Mouse (Mus musculus) embryonic facial prominence, embryonic 13.5 days (tissue): Measurements from ENCODE around the gene Elk1. TPM values are rescaled to one million over a fixed set of nuclear protein-coding genes. Genes with fewer than 3 reads are reported as not detected.

Source experiments
- ATAC-seq: fragments of 200-750 bp; cut with Nextera tagmentation; 2 replicates; pipeline ENCODE4 v1.8.0; 2017; ENCODE audit warnings: low read depth; ENCODE audit not compliant: insufficient number of reproducible peaks, insufficient read depth, low FRiP score, low TSS enrichment
- H3K27ac ChIP-seq: fragments of 300-500 bp; sonication (generic); 2 replicates; pipeline ENCODE4 v1.5.1; 2015; ENCODE audit warnings: moderate library complexity, mild to moderate bottlenecking, inconsistent platforms
- H3K27me3 ChIP-seq: fragments of 300-500 bp; sonication (generic); 2 replicates; pipeline ENCODE4 v1.6.1; 2015; ENCODE audit warnings: mild to moderate bottlenecking, inconsistent platforms
- H3K36me3 ChIP-seq: fragments of 300-500 bp; sonication (generic); 2 replicates; pipeline ENCODE4 v1.6.1; 2015; ENCODE audit warnings: mild to moderate bottlenecking, inconsistent platforms
- H3K4me1 ChIP-seq: fragments of 300-500 bp; sonication (generic); 2 replicates; pipeline ENCODE4 v1.6.1; 2015; ENCODE audit warnings: inconsistent platforms
- H3K4me2 ChIP-seq: fragments of 300-500 bp; sonication (generic); 2 replicates; pipeline ENCODE4 v1.6.1; 2015; ENCODE audit warnings: moderate library complexity, mild to moderate bottlenecking, inconsistent platforms
- H3K4me3 ChIP-seq: fragments of 300-500 bp; sonication (generic); 2 replicates; pipeline ENCODE4 v1.5.1; 2015; ENCODE audit warnings: mild to moderate bottlenecking, inconsistent platforms
- H3K9ac ChIP-seq: fragments of 300-500 bp; sonication (generic); 2 replicates; pipeline ENCODE4 v1.6.1; 2015; ENCODE audit warnings: mild to moderate bottlenecking, inconsistent platforms
- H3K9me3 ChIP-seq: fragments of 300-500 bp; sonication (generic); 2 replicates; pipeline ENCODE4 v1.6.1; 2016; ENCODE audit warnings: inconsistent platforms
- WGBS: fragments of 180-500 bp; shearing (Covaris S2); methylation state at CpG from one replicate; pipeline ENCODE4 v1.1.7; 2015; ENCODE audit warnings: mixed read lengths; 5-methylcytosine and 5-hydroxymethylcytosine counted together
- polyA plus RNA-seq: library from polyadenylated mRNA; unstranded; fragments of >200 nt; fragmentation: Nextera tagmentation; extraction: Ambion mirVana; gene quantifications from 2 replicates; pipeline ENCODE4 v1.2.1, GENCODE M21; 2015

Gene Elk1
- 18.1 and 19.3 TPM in 2 replicates for polyA plus RNA-seq

GRCm38 (mm10) chrX:20950191-20950880 is at the start of gene Elk1:
Elk1 (minus strand) TSS chrX:20950608.
- Histone ChIP-seq H3K4me2 (peak within 1 kb of the TSS; percentile 57), H3K9ac (peak within 1 kb of the TSS; percentile 74), H3K27ac (peak within 1 kb of the TSS; percentile 77; the same call in 1 of the 2 replicates), H3K36me3 (no peaks in the 10 kb centered on the region), H3K4me1 (0 out of 2 replicates have a peak, but pooled peaks cover 4% of the 10 kb centered on the region), H3K4me3 (peak within 1 kb of the TSS; percentile 58), H3K27me3 (no peaks in the 10 kb centered on the region), H3K9me3 (no peaks in the 10 kb centered on the region)
- peak; percentile 98 for ATAC-seq
- 14% methylated on average over 30 of the region's 30 CpGs for WGBS

GRCm38 (mm10) chrX:20980901-20981300 is 30.5 kb upstream of the Elk1 start:
- no peak overlapping the region for H3K27ac ChIP-seq
- no peak overlapping the region for H3K9ac ChIP-seq
- H3K4me2 ChIP-seq = no peak overlapping the region
- WGBS = 48% methylated on average over 1 of the region's 1 CpGs
- peaks cover 6% of the 10 kb centered on the region for H3K36me3 ChIP-seq
- H3K4me3 ChIP-seq = no peak overlapping the region
- H3K4me1 ChIP-seq = no peaks in the 10 kb centered on the region
- no peaks in the 10 kb centered on the region for H3K27me3 ChIP-seq
- H3K9me3 ChIP-seq = no peaks in the 10 kb centered on the region
- no peak for ATAC-seq

GRCm38 (mm10) chrX:20961477-20962378 is 11.3 kb upstream of the Elk1 start, which contains the start of gene Uxt:
Uxt (minus strand) TSS chrX:20962017.
- H3K36me3 ChIP-seq = peaks cover 3% of the 10 kb centered on the region; the same call in 1 of the 2 replicates
- peak; percentile 95 for ATAC-seq

GRCm38 (mm10) chrX:20946055-20946454 is 4.4 kb downstream of the Elk1 start:
- 24% methylated on average over 4 of the region's 4 CpGs for WGBS
- no peak for ATAC-seq
- no peak overlapping the region for H3K4me3 ChIP-seq

More at GRCm38 (mm10) chrX:20961477-20962378, 11.3 kb upstream of the Elk1 start, which contains the start of gene Uxt:
- Histone ChIP-seq H3K27me3 (no peaks in the 10 kb centered on the region), H3K9me3 (no peaks in the 10 kb centered on the region), H3K4me1 (no peaks in the 10 kb centered on the region), H3K9ac (peak within 1 kb of the TSS; percentile 68), H3K27ac (peak within 1 kb of the TSS; percentile 76), H3K4me3 (peak within 1 kb of the TSS; percentile 54), H3K4me2 (peak within 1 kb of the TSS; percentile 54)
- WGBS = 24% methylated on average over 57 of the region's 57 CpGs

GRCm38 (mm10) chrX:20931963-20932362 is 18.4 kb downstream of the Elk1 start:
- Histone ChIP-seq H3K4me2 (no peak overlapping the region), H3K27me3 (no peaks in the 10 kb centered on the region), H3K9ac (no peak overlapping the region), H3K4me1 (no peaks in the 10 kb centered on the region), H3K36me3 (peaks cover 38% of the 10 kb centered on the region), H3K27ac (no peak overlapping the region), H3K4me3 (no peak overlapping the region), H3K9me3 (no peaks in the 10 kb centered on the region)
- no peak for ATAC-seq
- WGBS = 82% methylated on average over 1 of the region's 1 CpGs

More at GRCm38 (mm10) chrX:20946055-20946454, 4.4 kb downstream of the Elk1 start:
- Histone ChIP-seq H3K9ac (no peak overlapping the region), H3K9me3 (no peaks in the 10 kb centered on the region), H3K36me3 (no peaks in the 10 kb centered on the region), H3K27me3 (no peaks in the 10 kb centered on the region), H3K27ac (no peak overlapping the region), H3K4me1 (0 out of 2 replicates have a peak, but pooled peaks cover 4% of the 10 kb centered on the region), H3K4me2 (no peak overlapping the region)

- Histone ChIP-seq H3K27me3 (no peaks in the 10 kb centered on the region), H3K4me2 (no peak within 1 kb of the TSS), H3K9me3 (no peaks in the 10 kb centered on the region), H3K27ac (no peak within 1 kb of the TSS), H3K36me3 (peaks cover 33% of the 10 kb centered on the region), H3K4me1 (no peaks in the 10 kb centered on the region), H3K9ac (no peak within 1 kb of the TSS), H3K4me3 (no peak within 1 kb of the TSS)
- 86% methylated on average over 1 of the region's 1 CpGs for WGBS
- ATAC-seq = no peak
Observed at GRCm38 (mm10) chrX:20931364-20931763, 19.0 kb downstream of the Elk1 start, which contains the start of gene Cfp. Cfp (minus strand) TSS chrX:20931555.

GRCm38 (mm10) chrX:20929859-20930258 is 20.5 kb downstream of the Elk1 start:
- Histone ChIP-seq H3K27me3 (no peaks in the 10 kb centered on the region), H3K27ac (no peak overlapping the region), H3K4me3 (no peak overlapping the region), H3K9me3 (no peaks in the 10 kb centered on the region), H3K4me1 (no peaks in the 10 kb centered on the region), H3K9ac (no peak overlapping the region), H3K4me2 (no peak overlapping the region), H3K36me3 (peaks cover 22% of the 10 kb centered on the region; the same call in 1 of the 2 replicates)
- ATAC-seq = no peak
- 87% methylated on average over 1 of the region's 1 CpGs for WGBS

GRCm38 (mm10) chrX:20924976-20925375 is 25.4 kb downstream of the Elk1 start:
- Histone ChIP-seq H3K36me3 (peaks cover 14% of the 10 kb centered on the region; the same call in 1 of the 2 replicates), H3K4me1 (peaks cover 5% of the 10 kb centered on the region; the same call in 1 of the 2 replicates), H3K27ac (no peak overlapping the region), H3K4me2 (no peak overlapping the region), H3K27me3 (peaks cover 6% of the 10 kb centered on the region), H3K9me3 (no peaks in the 10 kb centered on the region), H3K4me3 (no peak overlapping the region), H3K9ac (no peak overlapping the region)
- ATAC-seq = no peak

- H3K9ac ChIP-seq = no peak overlapping the region
- no peak overlapping the region for H3K27ac ChIP-seq
- no peak overlapping the region for H3K4me3 ChIP-seq
- H3K4me1 ChIP-seq = peaks cover 5% of the 10 kb centered on the region; the same call in 1 of the 2 replicates
- peaks cover 18% of the 10 kb centered on the region for H3K27me3 ChIP-seq
- H3K4me2 ChIP-seq = no peak overlapping the region
- 83% methylated on average over 1 of the region's 1 CpGs for WGBS
- H3K9me3 ChIP-seq = no peaks in the 10 kb centered on the region
- ATAC-seq = no peak
- H3K36me3 ChIP-seq = peaks cover 14% of the 10 kb centered on the region; the same call in 1 of the 2 replicates
Observed at GRCm38 (mm10) chrX:20923506-20923905, 26.9 kb downstream of the Elk1 start.

- H3K27ac ChIP-seq = no peak overlapping the region
- no peak overlapping the region for H3K9ac ChIP-seq
- 44% methylated on average over 5 of the region's 5 CpGs for WGBS
- ATAC-seq = no peak
- peak overlapping the region; percentile 75 for H3K4me2 ChIP-seq
- H3K36me3 ChIP-seq = no peaks in the 10 kb centered on the region
- no peaks in the 10 kb centered on the region for H3K9me3 ChIP-seq
- H3K4me3 ChIP-seq = no peak overlapping the region
- peaks cover 5% of the 10 kb centered on the region; the same call in 1 of the 2 replicates for H3K4me1 ChIP-seq
- peaks cover 18% of the 10 kb centered on the region for H3K27me3 ChIP-seq
Observed at GRCm38 (mm10) chrX:20921366-20921765, 29.0 kb downstream of the Elk1 start.

GRCm38 (mm10) chrX:20920844-20921364 is 29.5 kb downstream of the Elk1 start, which contains the start of gene Syn1:
Syn1 (minus strand) TSS chrX:20921004.
- H3K27ac ChIP-seq = no peak within 1 kb of the TSS
- peak within 1 kb of the TSS; percentile 43 for H3K4me3 ChIP-seq
- peak within 1 kb of the TSS; percentile 75 for H3K4me2 ChIP-seq
- 15% methylated on average over 41 of the region's 44 CpGs for WGBS
- no peaks in the 10 kb centered on the region for H3K36me3 ChIP-seq
- H3K27me3 ChIP-seq = peaks cover 18% of the 10 kb centered on the region
- peak; percentile 80; the same call in 1 of the 2 replicates for ATAC-seq
- no peaks in the 10 kb centered on the region for H3K9me3 ChIP-seq
- peak within 1 kb of the TSS; percentile 36 for H3K9ac ChIP-seq
- H3K4me1 ChIP-seq = peaks cover 5% of the 10 kb centered on the region; the same call in 1 of the 2 replicates
